Mouse (Mus musculus) left cerebral cortex, postnatal 25 days (tissue): ENCODE measurements at regions not wholly inside any gene's neighbourhood (a gene's known extent, or its start where the extent isn't known, plus 50 kb on each side); places are given as distances from the start of the nearest gene placed in this dataset.

Experiments used
- DNase-seq, 2 experiments: peaks; one replicate each; pipeline ENCODE4 v3.0.0; 2022; ENCODE audit warnings: low spot score in 2 of 2, mixed read lengths in 1 of 2
- intact Hi-C: fragments of 180-260 bp; cut with DNase I; formaldehyde crosslinking; loops from one replicate; pipeline ENCODE4 v1.15.1; 2025

DNA sequence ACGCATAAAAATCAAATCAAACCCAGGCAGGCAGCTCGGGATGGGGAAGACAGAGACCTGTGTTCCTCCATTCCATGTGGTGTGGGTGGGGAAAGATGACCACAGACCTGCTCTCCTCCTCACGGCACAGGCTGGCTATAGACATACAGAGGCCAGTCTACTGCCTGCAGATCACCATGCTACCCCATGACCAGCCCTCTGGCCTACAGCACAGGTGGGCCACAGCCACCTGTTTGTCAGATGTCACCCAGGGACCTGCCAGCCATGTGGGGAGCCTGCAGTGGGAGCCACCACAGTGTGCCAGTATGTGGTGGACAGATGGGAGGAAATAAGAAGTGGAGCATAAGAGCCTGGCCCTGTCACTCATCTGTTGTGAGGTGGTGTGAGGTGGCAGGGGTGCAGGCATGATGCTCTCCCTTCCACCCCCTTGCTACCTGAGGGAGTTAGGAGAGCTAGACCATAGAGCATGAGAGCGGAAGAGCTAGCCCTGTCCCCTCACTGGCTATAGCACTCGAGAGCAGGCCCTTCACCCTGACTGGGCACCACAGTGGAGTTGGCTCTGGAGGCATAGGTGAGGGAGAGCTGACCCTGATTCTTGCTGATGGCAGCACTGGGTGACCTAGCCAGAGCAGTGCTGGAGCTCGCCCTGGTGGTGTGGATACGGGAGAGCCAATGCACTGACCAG is 76.6 kb downstream of the Ramp3 start:
- DNase-seq = no peak
- intact Hi-C loops = no loop called here

DNA sequence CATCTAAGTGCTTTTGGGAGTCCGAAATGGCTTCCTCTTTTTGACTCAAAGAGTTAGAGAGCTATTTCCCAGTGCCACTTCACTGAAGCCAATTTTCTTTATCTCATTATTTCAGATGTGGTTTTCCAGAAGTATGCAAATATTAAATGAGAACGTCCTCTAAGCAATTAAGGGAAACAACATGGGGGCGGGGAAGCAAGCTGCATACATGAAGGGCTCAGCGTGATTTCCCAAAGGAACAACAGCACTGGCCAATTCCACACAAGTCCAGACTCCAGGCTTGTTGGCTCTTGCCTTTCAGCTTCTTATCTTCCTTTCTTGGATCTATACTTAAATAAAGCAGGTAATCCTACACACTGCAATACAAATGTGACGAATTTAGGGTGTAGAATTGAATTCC is 73.2 kb downstream of the Ramp3 start:
- intact Hi-C loops = no loop called here
- DNase-seq = no peak
